Mouse (Mus musculus): Measurements from ENCODE around the gene Cabp4. TPM values are rescaled to one million over a fixed set of nuclear protein-coding genes. Genes with fewer than 3 reads are reported as not detected.
"Not testable (repeated sequence)": the region's sequence is repeated elsewhere in the genome, so short reads cannot be mapped to it uniquely, and the experiment has no call there.

Gene Cabp4
- polyA plus RNA-seq, 1 experiment from 2014 or later: 0.22 TPM

- Histone ChIP-seq H3K27me3 (replicated peaks; ENCODE audit: control insufficient read depth, insufficient read depth, low read length) (no peaks in the 10 kb centered on the region), H3K4me3 (replicated peaks; ENCODE audit: low read length) (no peak overlapping the region), H3K36me3 (ENCODE audit: control insufficient read depth, insufficient read depth) (no peaks in the 10 kb centered on the region), H3K27ac (ENCODE audit: low read length) (no peak overlapping the region), H3K9ac (replicated peaks; ENCODE audit: low read depth, low read length) (no peak overlapping the region), H3K4me1 (replicated peaks; ENCODE audit: control insufficient read depth, insufficient read depth, low read length) (peaks cover 1% of the 10 kb centered on the region), H3K4me2 (ENCODE audit: low read length) (no peak overlapping the region), H3K9me3 (ENCODE audit: control insufficient read depth, low read length) (no peaks in the 10 kb centered on the region)
- 90% methylated on average over 18 of the region's 18 CpGs for WGBS
- ATAC-seq: no peak
Measured at GRCm38 (mm10) chr19:4142416-4143173, 1.2 kb downstream of the Cabp4 start.

DNA sequence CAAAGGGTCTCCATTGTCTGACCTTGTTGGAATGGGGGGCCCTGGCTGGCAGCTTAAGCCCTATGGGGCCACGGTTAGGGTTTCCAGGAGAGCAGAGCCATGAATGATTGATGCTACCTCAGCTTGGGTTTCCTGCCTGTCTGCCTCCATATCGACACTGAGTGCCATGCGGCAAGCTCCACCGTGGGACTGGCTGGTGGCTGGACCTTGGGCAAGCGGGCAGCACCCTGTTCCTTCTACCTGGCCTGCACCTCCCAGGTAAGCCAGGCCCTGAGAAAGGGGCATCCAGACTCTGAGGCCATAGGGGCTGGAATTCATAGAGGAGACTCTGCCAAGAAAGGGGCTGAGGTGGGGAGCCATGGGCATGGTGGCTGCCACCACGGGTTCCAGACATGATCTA lies 3.7 kb downstream of the Cabp4 start:
- no peak for ATAC-seq
- H3K4me1 ChIP-seq (replicated peaks; ENCODE audit: control insufficient read depth, insufficient read depth, low read length): no peaks in the 10 kb centered on the region
- no peaks in the 10 kb centered on the region for H3K27me3 ChIP-seq (replicated peaks; ENCODE audit: control insufficient read depth, insufficient read depth, low read length)
- no peak overlapping the region for H3K9ac ChIP-seq (replicated peaks; ENCODE audit: low read depth, low read length)
- H3K4me2 ChIP-seq (ENCODE audit: low read length): no peak overlapping the region
- H3K36me3 ChIP-seq (ENCODE audit: control insufficient read depth, insufficient read depth): no peaks in the 10 kb centered on the region
- H3K27ac ChIP-seq (ENCODE audit: low read length): no peak overlapping the region
- H3K9me3 ChIP-seq (ENCODE audit: control insufficient read depth, low read length): no peaks in the 10 kb centered on the region
- WGBS: 78% methylated on average over 6 of the region's 6 CpGs
- H3K4me3 ChIP-seq (replicated peaks; ENCODE audit: low read length): no peak overlapping the region

GRCm38 (mm10) chr19:4139446-4139845 lies 4.4 kb downstream of the Cabp4 start, which contains the start of gene Gpr152:
Gene Gpr152, plus strand, starts transcription at chr19:4139787.
- no peaks in the 10 kb centered on the region for H3K9me3 ChIP-seq (ENCODE audit: control insufficient read depth, low read length)
- H3K27ac ChIP-seq (ENCODE audit: low read length): no peak within 1 kb of the TSS
- no peak within 1 kb of the TSS for H3K9ac ChIP-seq (replicated peaks; ENCODE audit: low read depth, low read length)
- no peak for ATAC-seq
- no peak within 1 kb of the TSS for H3K4me3 ChIP-seq (replicated peaks; ENCODE audit: low read length)
- H3K27me3 ChIP-seq (replicated peaks; ENCODE audit: control insufficient read depth, insufficient read depth, low read length): no peaks in the 10 kb centered on the region
- 68% methylated on average over 2 of the region's 2 CpGs for WGBS
- no peaks in the 10 kb centered on the region for H3K36me3 ChIP-seq (ENCODE audit: control insufficient read depth, insufficient read depth)
- H3K4me1 ChIP-seq (replicated peaks; ENCODE audit: control insufficient read depth, insufficient read depth, low read length): no peaks in the 10 kb centered on the region
- no peak within 1 kb of the TSS for H3K4me2 ChIP-seq (ENCODE audit: low read length)

- Histone ChIP-seq H3K9me3 (ENCODE audit: control insufficient read depth, low read length) (no peaks in the 10 kb centered on the region), H3K27me3 (replicated peaks; ENCODE audit: control insufficient read depth, insufficient read depth, low read length) (no peaks in the 10 kb centered on the region), H3K27ac (ENCODE audit: low read length) (no peak overlapping the region), H3K4me3 (replicated peaks; ENCODE audit: low read length) (no peak overlapping the region), H3K9ac (replicated peaks; ENCODE audit: low read depth, low read length) (no peak overlapping the region), H3K4me1 (replicated peaks; ENCODE audit: control insufficient read depth, insufficient read depth, low read length) (no peaks in the 10 kb centered on the region), H3K36me3 (ENCODE audit: control insufficient read depth, insufficient read depth) (no peaks in the 10 kb centered on the region), H3K4me2 (ENCODE audit: low read length) (no peak overlapping the region)
- WGBS: 82% methylated on average over 5 of the region's 5 CpGs
- no peak for ATAC-seq
Measured at GRCm38 (mm10) chr19:4137913-4138312, 5.9 kb downstream of the Cabp4 start.

GRCm38 (mm10) chr19:4136463-4136862 lies 7.4 kb downstream of the Cabp4 start:
- Histone ChIP-seq H3K27ac (ENCODE audit: low read length) (no peak overlapping the region), H3K4me2 (ENCODE audit: low read length) (no peak overlapping the region), H3K27me3 (replicated peaks; ENCODE audit: control insufficient read depth, insufficient read depth, low read length) (no peaks in the 10 kb centered on the region), H3K4me1 (replicated peaks; ENCODE audit: control insufficient read depth, insufficient read depth, low read length) (no peaks in the 10 kb centered on the region), H3K9me3 (ENCODE audit: control insufficient read depth, low read length) (no peaks in the 10 kb centered on the region), H3K4me3 (replicated peaks; ENCODE audit: low read length) (no peak overlapping the region), H3K9ac (replicated peaks; ENCODE audit: low read depth, low read length) (no peak overlapping the region), H3K36me3 (ENCODE audit: control insufficient read depth, insufficient read depth) (peaks cover 8% of the 10 kb centered on the region)
- WGBS: 76% methylated on average over 5 of the region's 5 CpGs
- no peak for ATAC-seq

DNA sequence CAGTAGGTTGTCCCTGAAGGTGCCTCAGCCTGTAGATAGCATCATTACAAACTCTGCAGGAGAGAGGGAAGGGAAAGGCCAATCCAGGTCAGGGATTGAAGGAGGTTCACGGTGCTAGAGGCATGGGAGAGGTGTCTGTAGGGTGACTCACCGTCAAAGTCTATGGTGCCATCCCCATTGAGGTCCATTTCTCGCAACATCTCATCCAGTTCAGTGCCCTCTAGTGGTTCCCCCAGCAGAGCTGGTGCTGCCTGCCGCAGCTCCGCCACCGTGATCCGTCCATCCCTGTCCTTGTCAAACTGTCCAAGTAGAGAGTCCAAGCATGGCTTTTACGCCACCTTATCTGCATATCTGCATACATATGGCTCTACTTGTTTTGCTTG lies 7.9 kb downstream of the Cabp4 start:
- not testable (repeated sequence) for H3K27me3 ChIP-seq (replicated peaks; ENCODE audit: control insufficient read depth, insufficient read depth, low read length); H3K4me2 ChIP-seq (ENCODE audit: low read length); H3K4me1 ChIP-seq (replicated peaks; ENCODE audit: control insufficient read depth, insufficient read depth, low read length); ATAC-seq; H3K27ac ChIP-seq (ENCODE audit: low read length); H3K9me3 ChIP-seq (ENCODE audit: control insufficient read depth, low read length); H3K9ac ChIP-seq (replicated peaks; ENCODE audit: low read depth, low read length); H3K4me3 ChIP-seq (replicated peaks; ENCODE audit: low read length)
- 18% methylated on average over 8 of the region's 8 CpGs for WGBS
- peaks cover 10% of the 10 kb centered on the region for H3K36me3 ChIP-seq (ENCODE audit: control insufficient read depth, insufficient read depth)

DNA sequence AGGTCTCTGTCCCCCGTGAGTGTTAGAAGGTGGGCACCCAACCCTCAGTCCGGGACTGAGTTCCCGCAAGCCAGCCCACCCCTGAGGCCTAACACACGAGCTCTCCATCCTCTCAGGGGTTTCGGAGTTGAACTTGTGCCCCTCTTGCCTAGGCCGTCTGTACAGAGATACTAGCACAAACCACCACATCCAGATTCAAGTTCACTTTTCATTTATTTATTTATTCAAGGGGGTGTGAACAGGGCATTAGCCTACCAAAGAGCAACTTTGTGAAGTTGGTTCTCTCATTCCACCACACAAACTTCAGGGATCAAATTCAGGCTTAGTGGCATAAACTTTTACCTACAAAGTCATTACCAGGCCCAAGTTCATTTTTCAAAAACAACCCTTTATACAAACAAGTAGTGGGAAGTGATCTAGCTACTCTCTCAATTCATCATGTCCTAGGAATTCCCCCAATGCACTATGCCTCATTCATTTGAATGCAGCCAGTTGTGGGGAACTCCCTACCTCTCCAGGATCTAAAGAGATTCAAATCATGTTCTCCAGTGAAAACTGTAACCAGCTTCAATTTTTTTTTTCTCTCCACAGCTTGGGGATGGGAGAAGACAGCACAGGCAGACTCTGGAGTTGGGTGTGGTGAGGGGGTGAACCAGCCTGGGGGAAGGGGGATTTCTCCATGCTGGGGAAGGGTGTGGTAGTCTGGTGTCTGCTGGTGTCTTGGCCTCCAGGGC lies 8.4 kb downstream of the Cabp4 start:
- not testable (repeated sequence) for H3K4me2 ChIP-seq (ENCODE audit: low read length); ATAC-seq; H3K27me3 ChIP-seq (replicated peaks; ENCODE audit: control insufficient read depth, insufficient read depth, low read length); H3K9me3 ChIP-seq (ENCODE audit: control insufficient read depth, low read length); H3K4me3 ChIP-seq (replicated peaks; ENCODE audit: low read length); H3K9ac ChIP-seq (replicated peaks; ENCODE audit: low read depth, low read length); H3K4me1 ChIP-seq (replicated peaks; ENCODE audit: control insufficient read depth, insufficient read depth, low read length); H3K27ac ChIP-seq (ENCODE audit: low read length)
- H3K36me3 ChIP-seq (ENCODE audit: control insufficient read depth, insufficient read depth): peaks cover 10% of the 10 kb centered on the region
- WGBS: 89% methylated on average over 6 of the region's 6 CpGs

DNA sequence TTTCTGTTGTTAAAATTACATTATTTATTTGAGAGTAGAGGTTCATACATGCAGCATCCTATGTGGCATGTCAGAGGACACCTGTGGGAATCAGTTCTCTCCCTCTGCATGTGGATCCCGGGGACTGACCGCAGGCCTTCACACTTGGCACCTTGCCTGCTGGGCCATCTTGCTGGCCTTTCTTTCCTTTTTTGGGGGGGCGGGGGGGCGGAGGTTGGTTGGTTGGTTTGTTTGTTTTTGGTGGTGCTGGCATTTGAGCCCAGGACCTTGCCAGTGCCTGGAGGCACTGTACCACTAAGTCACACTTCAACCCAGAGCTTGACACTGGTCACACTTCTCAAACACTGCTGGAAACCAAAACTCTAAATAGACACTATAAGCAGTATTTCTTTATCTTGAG lies 9.5 kb downstream of the Cabp4 start:
- H3K4me3 ChIP-seq (replicated peaks; ENCODE audit: low read length): no peak overlapping the region
- no peak for ATAC-seq
- H3K9me3 ChIP-seq (ENCODE audit: control insufficient read depth, low read length): no peaks in the 10 kb centered on the region
- no peak overlapping the region for H3K27ac ChIP-seq (ENCODE audit: low read length)
- H3K27me3 ChIP-seq (replicated peaks; ENCODE audit: control insufficient read depth, insufficient read depth, low read length): no peaks in the 10 kb centered on the region
- H3K36me3 ChIP-seq (ENCODE audit: control insufficient read depth, insufficient read depth): peaks cover 11% of the 10 kb centered on the region
- no peak overlapping the region for H3K9ac ChIP-seq (replicated peaks; ENCODE audit: low read depth, low read length)
- H3K4me2 ChIP-seq (ENCODE audit: low read length): no peak overlapping the region
- WGBS: 94% methylated on average over 4 of the region's 4 CpGs
- no peaks in the 10 kb centered on the region for H3K4me1 ChIP-seq (replicated peaks; ENCODE audit: control insufficient read depth, insufficient read depth, low read length)

GRCm38 (mm10) chr19:4131768-4132167 lies 12.1 kb downstream of the Cabp4 start:
- 97% methylated on average over 2 of the region's 2 CpGs for WGBS
- H3K9me3 ChIP-seq (ENCODE audit: control insufficient read depth, low read length): no peaks in the 10 kb centered on the region
- H3K4me1 ChIP-seq (replicated peaks; ENCODE audit: control insufficient read depth, insufficient read depth, low read length): peaks cover 5% of the 10 kb centered on the region
- peaks cover 16% of the 10 kb centered on the region for H3K36me3 ChIP-seq (ENCODE audit: control insufficient read depth, insufficient read depth)
- H3K27me3 ChIP-seq (replicated peaks; ENCODE audit: control insufficient read depth, insufficient read depth, low read length): no peaks in the 10 kb centered on the region
- no peak overlapping the region for H3K4me2 ChIP-seq (ENCODE audit: low read length)
- ATAC-seq: no peak
- H3K9ac ChIP-seq (replicated peaks; ENCODE audit: low read depth, low read length): no peak overlapping the region
- no peak overlapping the region for H3K27ac ChIP-seq (ENCODE audit: low read length)
- H3K4me3 ChIP-seq (replicated peaks; ENCODE audit: low read length): no peak overlapping the region
